Mouse (Mus musculus): ENCODE data around the gene 4930469K13Rik.
"Not testable (repeated sequence)": the region's sequence is repeated elsewhere in the genome, so short reads cannot be mapped to it uniquely, and the experiment has no call there.

Gene 4930469K13Rik

DNA sequence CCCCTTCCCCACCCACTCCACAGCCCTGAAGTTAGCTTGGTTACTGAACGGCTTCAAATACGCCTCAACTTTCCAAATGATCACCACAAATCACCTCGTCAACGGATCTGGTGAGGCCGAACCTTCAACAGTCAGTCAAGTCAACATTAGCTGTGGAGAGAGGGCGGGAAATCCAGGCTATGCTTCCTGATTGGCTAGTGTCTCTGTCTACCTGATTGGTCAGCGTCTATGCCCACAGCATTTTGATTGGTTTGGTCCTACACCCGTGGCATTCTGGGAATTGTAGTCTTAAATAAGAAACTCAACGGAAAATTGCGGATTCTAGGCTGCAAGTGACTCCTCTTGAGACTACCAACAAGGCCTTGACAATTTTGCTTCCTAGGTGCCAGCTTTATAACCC, at the start of gene 4930469K13Rik:
Gene 4930469K13Rik (minus strand): TSS at position 133 of the 400 bp plus-strand sequence.
- DNase-seq (ENCODE audit: low read depth, low spot score), result peak; percentile 76

DNA sequence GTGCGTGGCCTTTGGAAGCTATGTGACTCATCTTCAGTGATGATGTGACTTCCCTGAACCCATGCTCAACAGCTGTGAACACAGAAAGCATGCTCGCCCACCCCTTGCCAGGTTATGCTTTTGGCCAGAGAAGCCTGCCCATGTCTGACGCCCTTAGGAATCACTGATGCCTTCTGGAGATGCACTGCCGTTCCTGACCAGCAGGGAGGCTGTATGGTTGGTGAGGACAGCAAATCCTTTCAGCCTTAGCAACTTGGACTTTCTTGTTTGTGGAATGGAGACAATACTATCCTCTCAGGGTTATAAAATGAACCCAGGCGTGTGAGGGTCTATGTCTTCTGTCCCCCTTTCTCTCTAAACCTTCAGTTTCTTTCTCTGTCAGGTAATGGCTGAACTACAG, 48.6 kb upstream of the 4930469K13Rik start:
- DNase-seq (ENCODE audit: low read depth, low spot score), result peak; percentile 15

DNA sequence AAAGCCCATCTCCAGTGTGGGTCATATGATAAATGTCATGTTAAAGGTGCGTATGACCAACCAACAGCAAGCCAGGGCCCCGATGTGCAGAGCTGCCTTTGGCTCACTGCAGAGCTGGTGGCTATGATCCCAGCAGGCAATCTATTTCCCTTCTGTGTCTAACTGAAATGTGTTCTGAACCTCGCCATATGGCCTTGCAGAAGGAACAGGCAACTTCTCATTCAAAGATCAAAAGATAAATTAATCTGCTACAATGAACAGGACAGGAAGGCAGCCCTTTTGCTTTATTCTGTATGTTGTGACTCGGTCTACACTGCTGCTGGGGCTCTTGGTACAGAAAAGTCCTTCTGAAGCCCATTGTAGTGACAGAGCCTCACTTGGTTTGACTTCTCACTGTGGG, 46.1 kb upstream of the 4930469K13Rik start:
- DNase-seq (ENCODE audit: low read depth, low spot score), result no peak

DNA sequence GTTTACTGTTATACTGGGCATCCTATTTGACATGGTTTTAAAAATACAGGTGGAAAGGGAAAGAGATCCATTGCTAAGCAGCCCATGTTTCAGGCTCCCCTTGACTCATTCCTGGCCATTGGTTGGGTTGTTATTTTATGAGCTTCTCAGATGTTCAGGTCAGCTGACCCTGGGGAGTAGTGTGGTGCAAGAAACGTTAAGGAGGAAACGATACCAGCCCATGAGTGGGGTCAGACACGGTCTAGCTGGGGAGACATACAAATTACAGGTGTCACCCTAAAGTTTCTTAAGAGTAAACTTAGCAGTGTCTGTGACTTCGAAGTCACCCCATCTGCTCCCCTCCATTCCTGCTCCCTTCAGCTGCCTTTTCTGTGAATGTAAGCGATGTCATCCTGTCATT, 45.6 kb upstream of the 4930469K13Rik start:
- peak; percentile 83 for DNase-seq (ENCODE audit: low read depth, low spot score)

DNA sequence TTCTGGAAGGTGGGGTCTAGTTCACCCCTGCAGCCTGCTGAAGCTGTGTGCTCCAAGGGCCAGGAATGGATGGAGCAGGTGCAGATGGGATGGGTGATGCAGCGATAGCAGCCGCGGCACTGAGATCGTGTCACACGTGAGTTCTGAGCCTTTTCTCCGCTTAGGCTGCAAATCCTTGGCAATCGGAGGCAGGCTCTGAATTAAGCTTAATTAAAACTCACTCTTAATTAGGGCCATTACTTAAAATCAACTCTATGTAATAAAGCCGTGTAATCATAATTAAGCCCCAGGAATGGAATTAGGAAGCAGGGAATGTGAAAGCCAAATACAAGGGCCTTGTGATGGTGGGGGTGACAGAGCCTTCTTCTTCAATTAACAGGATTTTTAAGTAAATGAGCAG, 40.9 kb upstream of the 4930469K13Rik start:
- DNase-seq (ENCODE audit: low read depth, low spot score), result no peak

DNA sequence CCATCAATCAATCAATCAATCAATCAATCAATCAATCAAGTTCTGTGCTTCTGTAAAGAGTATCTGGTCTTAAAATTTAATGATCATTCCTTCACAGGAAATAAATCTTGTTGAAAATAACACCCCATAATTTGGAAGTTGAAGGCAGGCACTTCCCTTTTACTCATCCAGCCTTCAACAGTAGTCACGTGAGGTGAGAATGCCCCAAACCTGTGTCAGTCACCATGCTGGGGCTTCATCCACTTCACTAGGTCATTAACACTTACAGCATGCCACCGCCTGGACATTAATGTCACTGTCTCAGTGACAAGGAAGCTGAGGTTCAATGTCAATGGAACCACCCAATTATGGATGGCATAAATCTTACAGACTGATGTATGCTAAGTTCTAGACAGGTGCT, 30.1 kb upstream of the 4930469K13Rik start:
- no peak for DNase-seq (ENCODE audit: low read depth, low spot score)

DNA sequence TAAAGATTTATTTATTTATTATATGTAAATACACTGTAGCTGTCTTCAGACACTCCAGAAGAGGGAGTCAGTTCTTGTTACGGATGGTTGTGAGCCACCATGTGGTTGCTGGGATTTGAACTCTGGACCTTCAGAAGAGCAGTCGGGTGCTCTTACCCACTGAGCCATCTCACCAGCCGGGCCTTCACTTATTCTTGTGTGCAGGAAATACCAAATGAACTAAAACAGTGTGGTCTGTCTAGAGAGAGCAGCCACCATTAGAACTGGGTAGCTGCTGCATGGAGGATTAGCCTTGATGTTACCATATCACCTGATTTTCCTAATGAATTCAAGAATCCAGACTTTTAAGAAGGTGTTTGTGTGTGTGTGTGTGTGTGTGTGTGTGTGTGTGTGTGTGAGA, 27.4 kb upstream of the 4930469K13Rik start:
- not testable (repeated sequence) for DNase-seq (ENCODE audit: low read depth, low spot score)

DNA sequence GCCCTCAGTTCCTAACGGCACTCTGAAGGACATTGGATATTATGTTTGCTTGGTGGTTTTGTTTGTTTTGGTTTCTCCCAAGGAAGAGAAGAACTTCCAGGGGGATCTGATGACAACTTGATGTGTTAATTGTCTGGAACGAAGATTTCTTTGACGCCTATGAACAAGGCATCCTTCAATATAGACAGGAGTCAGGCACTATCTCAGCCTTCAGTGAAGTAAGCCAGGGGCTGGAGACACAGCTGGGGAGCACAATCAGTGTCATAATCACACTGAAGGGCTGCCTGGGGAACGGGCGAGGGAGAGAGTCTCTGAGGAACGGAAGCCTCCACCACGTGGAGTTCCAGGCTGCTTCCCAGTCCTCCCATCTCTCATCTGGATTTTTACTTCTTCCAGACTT, 26.5 kb upstream of the 4930469K13Rik start:
- DNase-seq (ENCODE audit: low read depth, low spot score), result no peak

DNA sequence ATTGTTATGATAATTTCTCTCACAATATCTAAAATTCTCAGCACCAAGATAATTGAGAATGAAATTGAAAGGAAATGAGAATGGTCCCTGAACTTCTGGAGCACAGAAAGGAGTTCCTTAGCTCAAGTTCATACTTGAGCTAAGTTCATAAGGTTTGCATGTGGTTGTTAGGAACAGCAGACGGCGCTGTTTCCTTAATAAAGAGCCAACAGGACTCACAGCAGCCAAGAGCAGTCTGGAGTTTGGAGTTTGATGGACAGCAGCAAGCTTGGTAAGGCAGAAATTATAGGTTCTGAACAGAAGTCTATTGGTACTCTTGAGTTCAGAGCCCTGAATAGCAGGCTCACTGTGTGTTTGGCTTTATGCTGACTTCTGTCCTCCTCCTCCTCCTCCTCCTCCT, 24.8 kb upstream of the 4930469K13Rik start:
- DNase-seq (ENCODE audit: low read depth, low spot score), result peak; percentile 68

DNA sequence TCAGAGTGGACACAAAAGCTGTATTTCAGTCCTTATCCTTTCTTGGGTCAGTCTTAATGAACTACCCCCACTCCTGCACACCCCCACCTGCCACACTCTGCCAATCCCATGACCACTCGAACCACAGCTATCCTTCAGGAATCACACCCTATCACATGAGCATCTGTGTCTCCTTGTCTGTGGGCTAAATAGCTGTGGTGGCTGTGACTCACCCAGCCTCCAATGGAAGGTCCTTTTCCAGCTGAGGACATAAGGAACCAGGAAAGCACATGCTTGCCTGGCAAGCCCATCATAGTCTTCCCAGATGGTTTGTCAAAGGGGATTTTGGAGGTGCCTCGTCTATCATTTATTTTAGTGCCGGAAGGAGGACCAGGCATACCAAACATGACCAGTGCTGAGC, 20.0 kb upstream of the 4930469K13Rik start:
- no peak for DNase-seq (ENCODE audit: low read depth, low spot score)

DNA sequence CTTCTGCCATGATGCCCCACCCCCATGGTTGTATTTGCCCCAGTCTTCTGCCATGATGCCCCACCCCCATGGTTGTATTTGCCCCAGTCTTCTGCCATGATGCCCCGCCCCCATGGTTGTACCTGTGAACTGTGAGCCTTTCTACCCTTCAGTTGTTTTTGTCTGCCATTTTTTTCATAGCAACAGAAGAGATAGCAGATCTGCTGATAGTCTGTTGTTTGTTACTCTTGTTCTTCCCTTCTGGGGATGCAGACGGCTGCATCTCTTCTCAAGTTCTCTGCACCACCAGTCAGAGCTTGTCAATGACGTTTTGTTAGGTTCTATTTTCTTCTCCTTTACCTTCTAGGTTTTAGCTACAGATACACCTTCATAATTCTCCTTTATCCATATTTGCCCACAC, 19.2 kb upstream of the 4930469K13Rik start:
- DNase-seq (ENCODE audit: low read depth, low spot score), result no peak

DNA sequence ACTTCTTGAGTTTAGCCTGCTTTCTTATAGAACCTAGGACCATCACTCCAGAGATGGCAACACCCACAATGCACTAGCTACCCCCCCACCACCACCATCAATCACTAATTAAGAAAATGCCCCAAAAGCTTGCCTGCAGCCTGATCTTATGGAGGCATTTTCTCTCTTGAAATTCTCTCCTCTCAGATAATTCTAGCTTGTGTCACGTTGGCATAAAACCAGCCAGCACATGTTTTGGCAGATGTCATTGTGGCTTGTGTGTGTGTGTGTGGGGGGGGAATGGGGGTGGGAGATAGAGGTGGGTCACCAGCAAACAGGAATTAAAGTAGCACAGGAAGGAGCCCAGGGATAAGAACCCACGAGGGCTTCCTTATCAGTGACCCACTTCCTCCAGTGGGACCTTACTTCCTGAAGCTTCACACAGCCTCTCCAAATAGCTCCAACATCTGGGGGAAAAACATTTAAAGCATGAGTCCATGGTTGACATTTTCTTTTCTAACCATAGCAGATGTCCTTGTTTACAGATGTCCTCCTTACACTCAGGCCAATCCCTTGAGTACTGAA, 18.3 kb upstream of the 4930469K13Rik start:
- DNase-seq (ENCODE audit: low read depth, low spot score), result no peak

DNA sequence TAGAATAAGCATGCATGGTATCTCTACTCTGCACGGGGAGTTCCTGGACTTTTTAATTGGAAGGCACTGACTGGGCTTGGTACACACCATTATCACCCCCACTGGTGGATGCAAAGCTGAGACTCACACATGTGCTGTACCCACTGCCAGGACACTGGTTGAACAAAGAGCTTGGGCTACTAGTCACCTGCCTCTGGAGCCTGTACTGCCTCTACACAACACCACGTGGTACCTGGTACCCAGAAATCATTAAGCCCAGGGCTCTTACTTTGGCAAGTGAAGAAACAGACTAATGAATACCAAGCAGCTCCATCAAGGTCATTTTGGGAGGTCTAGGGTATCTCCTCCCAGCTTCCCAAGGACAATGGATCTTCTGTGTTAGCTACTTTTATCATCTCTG, 15.4 kb upstream of the 4930469K13Rik start:
- DNase-seq (ENCODE audit: low read depth, low spot score), result no peak

DNA sequence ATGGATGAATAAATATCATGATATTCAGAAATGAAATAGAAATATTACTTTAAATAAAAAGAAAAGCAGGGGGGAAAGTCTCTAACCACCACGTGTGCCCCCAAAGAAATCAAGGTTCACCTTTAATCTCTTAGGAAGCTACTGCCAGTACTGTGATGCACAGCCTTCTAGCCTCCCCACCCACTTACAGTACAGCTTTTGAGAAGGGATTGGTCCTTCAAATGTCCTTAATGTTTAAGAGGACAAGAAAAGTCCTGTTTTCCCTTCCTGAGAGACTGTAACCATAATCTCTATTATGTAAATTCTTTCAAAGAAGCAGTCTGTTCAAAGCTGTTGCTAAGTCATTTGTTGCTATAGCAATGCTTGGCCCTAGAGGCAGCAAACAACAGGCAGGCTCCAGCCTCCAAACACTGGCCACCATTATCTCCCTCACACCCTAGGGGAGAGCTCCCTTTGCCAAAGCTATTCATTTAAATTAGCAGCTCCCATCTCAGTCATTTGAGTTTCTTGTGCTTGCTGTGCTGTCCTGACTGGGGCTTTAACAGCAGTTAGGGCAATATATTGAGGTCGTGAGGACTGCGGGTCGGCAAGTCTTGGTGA, 14.5 kb upstream of the 4930469K13Rik start:
- DNase-seq (ENCODE audit: low read depth, low spot score), result no peak

DNA sequence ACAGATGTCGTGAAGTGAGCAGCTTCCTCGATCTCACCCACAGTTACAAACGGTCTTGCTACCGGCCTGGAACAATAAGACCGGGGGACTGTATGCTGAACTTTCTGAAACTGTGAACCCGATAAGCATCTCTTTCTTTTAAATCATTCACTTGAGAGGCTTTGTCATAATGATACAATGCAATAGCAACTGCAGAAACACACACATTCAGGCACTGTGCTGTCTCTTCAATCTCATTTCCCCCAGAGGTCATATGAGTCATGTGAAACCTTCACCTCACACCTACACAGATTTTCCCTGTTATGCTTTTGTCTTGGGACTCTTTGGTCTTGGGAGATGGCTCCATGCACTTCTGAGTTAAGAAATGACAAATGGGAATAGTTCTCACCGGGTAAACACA, 13.6 kb upstream of the 4930469K13Rik start:
- DNase-seq (ENCODE audit: low read depth, low spot score), result no peak

DNA sequence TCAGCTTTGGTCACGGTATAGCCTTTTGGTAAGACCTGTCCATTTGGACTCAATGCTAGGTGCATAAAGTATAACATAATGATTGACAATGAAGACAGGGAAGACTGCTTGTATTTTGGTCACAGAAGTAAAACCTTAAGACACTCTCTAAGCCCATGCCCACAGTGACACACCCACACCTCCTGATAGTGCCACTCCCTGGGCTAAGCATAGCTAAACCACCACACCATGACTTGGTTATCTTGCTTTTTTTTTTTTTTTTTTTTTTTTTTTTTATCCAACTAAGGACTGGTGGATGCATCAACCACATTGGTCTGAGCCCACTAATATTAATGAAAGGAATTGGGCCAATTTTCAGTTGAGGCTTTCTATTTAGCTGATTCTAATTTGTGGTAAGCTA, 10.9 kb upstream of the 4930469K13Rik start:
- no peak for DNase-seq (ENCODE audit: low read depth, low spot score)

DNA sequence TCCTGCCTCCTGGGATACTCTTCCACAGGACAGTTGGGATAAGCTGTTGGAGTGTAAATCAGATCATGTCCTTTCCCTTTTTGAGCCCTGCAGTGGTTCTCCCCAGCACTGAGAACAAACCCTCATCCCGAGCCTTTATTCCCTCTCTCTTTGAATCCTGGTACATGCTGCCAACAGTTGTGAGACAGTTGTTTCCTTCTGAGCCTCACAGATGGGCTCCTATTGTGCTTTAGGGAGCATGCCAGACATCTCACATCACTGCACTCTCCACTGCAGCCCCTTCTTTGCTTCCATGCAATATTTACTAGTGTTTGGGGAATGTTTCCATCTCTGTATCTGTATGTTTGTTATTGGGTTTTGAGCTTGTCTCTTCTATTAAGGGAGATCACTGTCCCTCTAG, 6.6 kb upstream of the 4930469K13Rik start:
- DNase-seq (ENCODE audit: low read depth, low spot score), result no peak

DNA sequence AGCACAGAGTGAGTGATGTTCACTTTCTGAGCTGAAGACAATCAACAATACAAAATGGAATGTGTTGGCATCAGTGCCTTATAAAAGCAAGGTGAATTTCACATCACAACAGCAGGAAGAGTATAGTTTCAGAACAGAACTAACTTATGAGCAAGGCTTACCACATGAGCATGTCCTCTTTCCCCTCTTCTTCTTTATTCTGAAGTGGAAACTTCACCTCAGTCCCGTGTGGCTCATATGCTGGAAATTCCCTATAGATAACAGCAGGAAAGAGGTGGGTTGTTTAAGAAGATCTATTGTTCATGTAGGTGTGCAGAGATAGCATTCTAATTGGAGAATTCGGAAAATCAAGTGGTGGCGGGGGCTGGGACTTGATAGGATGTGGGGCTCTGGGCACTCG, 3.5 kb upstream of the 4930469K13Rik start:
- DNase-seq (ENCODE audit: low read depth, low spot score), result no peak

DNA sequence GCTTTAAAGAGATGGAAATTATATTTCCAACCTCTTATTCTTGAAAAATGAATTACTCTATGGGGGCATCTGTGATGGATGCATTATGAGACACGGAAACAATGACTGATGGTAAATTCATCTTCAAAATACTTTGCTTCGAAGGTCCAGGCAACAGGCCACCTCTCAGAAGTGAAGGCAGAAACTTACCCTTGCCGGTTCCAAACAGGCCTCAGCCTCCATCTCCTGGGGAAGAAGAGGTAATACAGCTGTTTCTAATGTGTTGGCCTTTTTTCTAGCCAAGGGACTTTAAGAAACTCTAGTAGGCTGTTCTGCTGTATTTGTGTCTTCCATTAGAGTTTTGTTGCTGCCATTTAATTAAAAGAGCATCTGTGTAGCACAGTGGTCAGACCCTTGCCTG, 11.3 kb downstream of the 4930469K13Rik start:
- no peak for DNase-seq (ENCODE audit: low read depth, low spot score)

DNA sequence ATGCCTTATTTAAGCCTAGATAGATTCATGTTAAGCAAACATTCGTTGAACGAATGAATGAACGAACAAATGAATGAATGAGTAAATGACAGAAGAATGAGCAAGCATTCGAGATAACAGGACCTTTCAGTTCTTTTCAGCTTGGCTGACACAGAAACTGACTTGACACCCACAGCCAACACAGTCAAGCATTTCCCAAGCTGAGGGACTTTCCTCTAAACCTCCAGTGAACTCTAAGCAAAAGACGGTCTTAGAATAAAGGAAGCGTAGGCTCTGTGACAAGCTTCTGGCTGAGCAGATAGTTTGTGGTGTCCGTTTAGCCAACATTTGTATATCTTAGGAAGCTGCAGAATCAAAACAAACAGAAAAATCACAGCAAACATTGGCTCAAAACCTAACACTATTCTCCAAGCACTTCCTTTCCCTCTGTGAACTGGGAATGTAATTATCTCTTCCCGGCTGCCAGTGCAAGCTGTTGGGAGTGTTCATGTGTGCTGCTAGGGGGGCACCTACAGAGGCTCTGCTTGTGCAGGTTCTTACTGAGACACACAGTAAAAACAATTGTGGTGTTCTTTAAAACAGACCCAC, 12.1 kb downstream of the 4930469K13Rik start:
- DNase-seq (ENCODE audit: low read depth, low spot score), result no peak

DNA sequence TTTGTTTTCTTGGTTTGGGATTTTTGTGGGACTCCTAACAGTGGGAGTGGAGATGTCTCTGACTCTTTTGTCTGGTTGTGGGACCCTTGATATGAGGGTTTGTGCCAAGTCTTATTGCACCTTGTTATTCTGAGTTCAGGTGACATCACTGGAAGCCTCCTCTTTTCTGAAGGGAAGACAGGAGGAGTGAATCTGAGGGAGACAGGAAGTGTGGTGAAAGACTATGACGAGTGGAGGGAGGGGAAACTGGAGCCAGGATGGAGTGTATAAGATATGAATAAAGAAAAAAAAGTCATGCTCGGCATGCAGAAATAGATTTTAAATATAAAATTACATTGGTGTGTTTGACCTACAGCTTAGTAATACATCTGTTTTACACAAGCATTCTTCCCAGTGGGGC, 13.7 kb downstream of the 4930469K13Rik start:
- no peak for DNase-seq (ENCODE audit: low read depth, low spot score)

DNA sequence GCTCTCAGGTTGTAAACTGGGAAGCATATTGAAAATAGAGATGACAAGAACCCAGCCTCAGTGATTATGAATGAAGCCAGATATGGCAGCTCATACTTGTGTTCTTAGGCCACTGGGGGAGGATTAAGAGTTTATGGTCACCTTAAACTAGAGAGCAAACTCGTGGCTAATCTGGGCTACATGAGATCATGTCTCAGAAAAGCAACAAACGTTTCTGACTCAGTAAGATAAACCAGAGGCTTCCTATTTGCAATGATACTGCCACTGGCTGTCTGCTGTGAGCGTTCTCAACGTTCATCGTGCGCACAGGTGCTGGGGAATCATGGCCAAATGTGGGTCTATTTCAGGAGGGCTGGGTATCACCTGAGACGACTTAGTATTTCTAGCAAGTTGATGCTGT, 14.6 kb downstream of the 4930469K13Rik start:
- no peak for DNase-seq (ENCODE audit: low read depth, low spot score)

Measured in A20 (cell line).